Mouse (Mus musculus): Measurements from ENCODE around the gene Galnt2.

DNA sequence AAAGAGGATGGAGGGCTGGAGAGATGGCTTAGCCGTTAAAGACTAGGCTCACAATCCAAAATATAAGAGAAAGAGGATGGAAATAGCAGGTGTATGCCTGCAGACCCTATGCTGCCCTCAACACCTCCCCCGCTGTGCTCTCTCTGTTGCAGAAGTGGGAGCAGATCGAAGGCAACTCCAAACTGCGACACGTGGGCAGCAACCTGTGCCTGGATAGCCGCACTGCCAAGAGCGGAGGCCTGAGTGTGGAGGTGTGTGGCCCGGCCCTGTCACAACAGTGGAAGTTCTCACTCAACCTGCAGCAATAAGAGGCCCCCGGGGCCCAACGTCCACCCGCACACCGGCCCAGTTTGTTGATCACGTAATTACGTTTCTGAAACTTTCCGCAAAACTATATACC, 112.0 kb downstream of the Galnt2 start:
- TF ChIP-seq CTCF (IDR thresholded peaks at IDR 0.05; ENCODE audit: low read depth): no peak
- no peak for TF ChIP-seq EP300 (IDR thresholded peaks at IDR 0.05; ENCODE audit: low read depth)

Data from liver, postnatal 0 days (tissue).